Mouse (Mus musculus): Measurements from ENCODE around the gene Glg1. TPM values are rescaled to one million over a fixed set of nuclear protein-coding genes. Genes with fewer than 3 reads are reported as not detected.

Glg1 gene
- total RNA-seq, 1 experiment from 2014 or later = 55.1 TPM

- ATAC-seq (replicated peaks; ENCODE audit: low read depth, poor library complexity, severe bottlenecking) = no peak
These were observed 87.4 kb downstream of the Glg1 start for GRCm38 (mm10) chr8:111171661-111172060.

DNA sequence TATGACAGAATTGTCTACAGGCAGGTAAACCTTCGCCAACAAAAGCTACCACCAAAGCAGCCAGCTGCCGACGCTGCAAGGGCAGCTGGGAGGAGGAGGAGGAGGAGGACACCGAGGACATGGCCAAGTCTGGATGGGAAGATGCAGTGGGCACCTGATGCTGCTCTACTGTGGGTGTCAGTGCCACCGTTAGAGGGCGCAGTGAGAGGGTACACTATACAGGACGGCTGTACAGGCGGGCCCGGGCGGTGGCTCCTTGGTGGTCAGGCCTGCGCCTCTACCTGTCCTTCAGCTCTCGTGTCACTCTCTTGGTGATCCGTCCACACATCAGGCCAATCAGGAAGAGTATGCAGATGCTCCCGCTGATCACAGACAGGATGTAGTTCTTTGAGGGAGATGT lies 101.4 kb downstream of the Glg1 start:
- ATAC-seq (replicated peaks; ENCODE audit: low read depth, poor library complexity, severe bottlenecking) = peak; percentile 92

- ATAC-seq (replicated peaks; ENCODE audit: low read depth, poor library complexity, severe bottlenecking) = no peak
These were observed 103.1 kb downstream of the Glg1 start for GRCm38 (mm10) chr8:111155721-111156436.

DNA sequence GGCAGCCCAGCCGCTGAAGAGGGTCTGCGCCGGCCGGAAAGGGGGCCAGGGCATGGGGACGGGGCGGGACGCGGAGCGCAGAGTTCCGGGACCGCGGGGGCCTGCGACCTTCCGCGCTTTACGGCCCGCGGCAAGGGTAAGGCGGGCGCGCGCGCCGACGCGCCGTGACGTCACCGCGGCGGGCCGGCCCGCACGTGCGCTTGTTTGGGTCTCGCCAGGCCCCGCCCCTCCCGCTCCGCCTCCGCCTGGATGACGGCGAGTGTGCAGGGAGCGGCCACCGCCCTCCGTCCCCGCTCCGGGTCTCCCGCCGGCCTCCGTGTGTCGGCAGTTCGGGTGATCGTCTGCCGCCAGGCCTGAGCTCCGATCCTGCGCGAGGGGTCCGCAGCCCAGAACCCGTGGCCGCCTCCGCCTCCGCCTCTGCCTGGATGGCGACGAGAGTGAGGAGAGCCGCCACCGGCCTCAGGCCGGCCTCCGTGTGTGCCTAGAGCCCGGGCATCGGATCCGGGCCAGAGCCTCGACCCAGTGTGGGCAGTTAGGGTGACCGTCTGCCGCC lies 113.5 kb downstream of the Glg1 start:
- ATAC-seq (replicated peaks; ENCODE audit: low read depth, poor library complexity, severe bottlenecking) = peak; percentile 93

DNA sequence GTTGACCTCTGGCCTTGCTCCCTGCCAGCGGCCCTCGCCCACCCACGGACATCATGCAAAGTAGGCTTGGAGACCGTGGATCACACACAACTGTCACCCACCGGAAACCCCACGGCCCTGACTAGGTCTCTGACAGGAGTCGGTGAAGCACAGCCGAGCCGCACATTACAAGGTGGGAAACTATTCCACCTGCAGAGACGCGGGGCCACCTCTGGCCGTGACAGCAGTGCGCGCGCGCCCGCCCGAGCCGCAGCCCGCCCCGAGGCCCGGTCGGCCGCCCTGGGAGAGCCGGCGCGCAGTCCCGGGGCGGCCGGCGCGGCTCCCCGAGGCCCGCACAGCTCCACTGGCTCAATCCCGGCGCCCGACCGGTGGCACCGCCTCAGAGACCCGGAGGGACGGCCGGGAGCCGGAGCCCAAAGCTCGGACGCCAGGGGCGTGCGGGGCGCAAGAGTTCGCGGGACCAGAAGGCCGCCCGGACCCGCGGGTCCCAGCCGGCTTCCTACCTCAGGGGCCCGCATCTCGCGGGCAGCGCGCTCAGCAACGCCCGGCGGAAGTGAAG lies 114.0 kb downstream of the Glg1 start:
- 0 out of 2 replicates have a peak, but pooled peaks have one; percentile 16 for ATAC-seq (replicated peaks; ENCODE audit: low read depth, poor library complexity, severe bottlenecking)

GRCm38 (mm10) chr8:111142521-111142920 lies 116.5 kb downstream of the Glg1 start:
- no peak for ATAC-seq (replicated peaks; ENCODE audit: low read depth, poor library complexity, severe bottlenecking)

DNA sequence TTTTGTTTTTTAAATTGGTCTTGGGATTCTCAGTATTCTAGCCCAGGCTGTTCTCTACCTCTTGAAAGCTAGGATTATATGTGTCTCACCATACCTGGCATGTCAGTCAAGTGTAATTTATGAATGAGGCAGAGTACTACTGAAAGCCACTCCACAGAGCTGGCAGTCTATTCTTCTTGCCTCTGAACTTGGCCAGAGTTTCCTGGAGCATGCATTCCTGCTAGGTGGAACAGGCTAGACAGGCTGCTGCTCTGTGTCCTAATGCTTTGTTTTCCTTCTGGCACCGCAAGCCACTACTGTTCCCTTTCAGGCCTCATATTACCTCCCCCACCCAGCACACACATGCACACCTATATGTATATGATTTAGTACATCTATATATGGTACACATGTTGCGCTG lies 128.3 kb downstream of the Glg1 start:
- no peak for ATAC-seq (replicated peaks; ENCODE audit: low read depth, poor library complexity, severe bottlenecking)

DNA sequence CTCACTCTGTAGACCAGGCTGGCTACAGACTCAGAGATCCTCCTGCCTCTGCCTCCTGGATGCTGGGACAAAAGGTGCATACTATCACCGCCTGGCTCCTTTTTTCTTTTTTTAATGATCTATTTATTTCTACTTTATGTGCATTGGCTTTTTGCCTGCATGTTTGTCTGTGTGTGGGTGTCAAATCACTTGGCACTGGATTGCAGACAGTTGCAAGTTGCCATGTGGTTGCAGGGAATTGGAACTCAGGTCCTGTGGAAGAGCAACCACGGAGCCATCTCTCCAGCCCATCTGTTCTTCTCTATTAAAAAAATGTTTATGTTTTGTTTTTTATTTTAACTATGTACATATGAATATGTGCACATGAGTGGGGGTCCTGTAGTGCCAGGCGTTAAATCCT lies 139.5 kb downstream of the Glg1 start:
- ATAC-seq (replicated peaks; ENCODE audit: low read depth, poor library complexity, severe bottlenecking) = no peak

GRCm38 (mm10) chr8:111114891-111115290 lies 144.1 kb downstream of the Glg1 start:
- ATAC-seq (replicated peaks; ENCODE audit: low read depth, poor library complexity, severe bottlenecking) = no peak

Other genes with a start within 250 kb of the Glg1 start
- gene Ddx19b, start 227.5 kb downstream of the Glg1 start, total RNA-seq (2017) = 14.0 and 14.6 TPM in 2 replicates
- gene Aars, start 226.1 kb downstream of the Glg1 start, total RNA-seq (2017) = 45.0 and 48.4 TPM in 2 replicates
- 28.1 and 55.6 TPM in 2 replicates for gene Exosc6, start 202.9 kb downstream of the Glg1 start, total RNA-seq (2017)
- 0.27 TPM in 1 of 2 replicates, not detected in the other for gene Clec18a, start 166.8 kb downstream of the Glg1 start, total RNA-seq (2017)
- gene Pdpr, start 164.6 kb downstream of the Glg1 start, total RNA-seq (2017) = 24.8 and 24.9 TPM in 2 replicates
- 63.4 and 74.0 TPM in 2 replicates for gene Rfwd3, start 41.0 kb upstream of the Glg1 start, total RNA-seq (2017)
- gene Mlkl, start 79.0 kb upstream of the Glg1 start, total RNA-seq (2017) = 54.8 and 65.4 TPM in 2 replicates
- not detected in 2 replicates for gene Fa2h, start 134.6 kb upstream of the Glg1 start, total RNA-seq (2017)

Measured in common myeloid progenitor, adult 5-6 weeks (primary cell).